Mouse (Mus musculus) embryonic fibroblast, embryonic 13.5 days (primary cell): ENCODE measurements around the gene Vmn1r101. TPM values are rescaled to one million over a fixed set of nuclear protein-coding genes. Genes with fewer than 3 reads are reported as not detected.
"Not testable (repeated sequence)": the region's sequence is repeated elsewhere in the genome, so short reads cannot be mapped to it uniquely, and the experiment has no call there.

Experiments used
- H3K27ac ChIP-seq: 2 replicates; pipeline ENCODE4 v1.5.1; 2012; ENCODE audit warnings: low read length, control low read depth, inconsistent platforms; ENCODE audit not compliant: insufficient read depth
- H3K4me1 ChIP-seq: 2 replicates; pipeline ENCODE4 v1.6.1; 2011; ENCODE audit warnings: low read length; ENCODE audit not compliant: control insufficient read depth, insufficient read depth
- H3K4me3 ChIP-seq: 2 replicates; pipeline ENCODE4 v1.5.1; 2011; ENCODE audit warnings: mild to moderate bottlenecking, control low read depth, low read length; ENCODE audit not compliant: insufficient read depth
- polyA plus RNA-seq: library from polyadenylated mRNA; stranded (reverse); fragments of >200 nt; gene quantifications from 2 replicates; pipeline ENCODE4 v1.2.4, GENCODE M21; 2011; ENCODE audit warnings: low read depth; ENCODE audit not compliant: missing spikeins, insufficient read length

The Vmn1r101 gene
- not detected in 2 replicates for polyA plus RNA-seq

GRCm38 (mm10) chr7:20442493-20442892, at the start of gene Vmn1r101:
Vmn1r101 (minus strand) TSS chr7:20442593.
- H3K4me3 ChIP-seq, H3K27ac ChIP-seq, H3K4me1 ChIP-seq: not testable (repeated sequence)

DNA sequence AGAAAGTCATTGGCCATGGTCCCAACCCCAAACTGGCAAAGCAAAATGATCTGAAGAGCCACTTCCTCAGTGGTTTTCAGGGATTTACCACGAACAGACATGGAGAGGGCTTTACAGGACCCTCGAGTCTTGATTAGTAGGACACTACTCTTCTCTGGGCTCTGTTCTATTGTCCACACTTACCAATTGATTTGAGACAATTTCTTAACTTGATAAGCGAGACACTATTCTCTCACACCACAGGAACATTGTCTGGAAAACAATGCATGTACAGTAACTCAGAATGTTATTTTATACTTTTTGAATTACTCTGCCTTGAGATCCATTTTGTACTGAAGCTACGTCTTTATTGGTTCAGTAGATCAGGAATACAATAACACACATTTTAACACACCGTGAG, 32.4 kb upstream of the Vmn1r101 start, which contains the start of gene Gm10670:
Gene Gm10670 (minus strand): TSS at position 101 of the 400 bp plus-strand sequence.
- not testable (repeated sequence) for H3K4me1 ChIP-seq, H3K4me3 ChIP-seq, H3K27ac ChIP-seq

DNA sequence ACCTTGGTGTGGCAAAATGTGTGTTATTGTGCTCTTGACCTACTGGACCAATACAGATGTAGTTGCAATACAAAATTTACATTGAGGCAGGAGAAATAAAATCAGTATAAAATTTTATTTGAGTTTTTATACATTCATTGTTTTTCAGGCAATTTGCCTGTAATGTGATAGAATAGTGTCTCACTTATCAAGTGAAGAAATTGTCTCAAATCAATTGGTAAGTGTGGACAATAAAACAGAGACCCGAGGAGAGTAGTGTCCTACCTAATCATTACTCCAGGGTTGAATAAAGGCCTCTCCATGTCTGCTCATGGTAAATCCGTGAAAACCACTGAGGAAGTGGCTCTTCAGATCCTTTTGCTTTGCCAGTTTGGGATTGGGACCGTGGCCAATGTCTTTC, 24.8 kb downstream of the Vmn1r101 start, which contains the start of gene Vmn1r100:
Gene Vmn1r100 (plus strand): TSS at position 301 of the 400 bp plus-strand sequence.
- H3K4me1 ChIP-seq, H3K4me3 ChIP-seq, H3K27ac ChIP-seq: not testable (repeated sequence)

Other genes with a start within 250 kb of the Vmn1r101 start
- not detected in 2 replicates for gene Vmn1r95, start 248.9 kb downstream of the Vmn1r101 start, polyA plus RNA-seq
- gene Gm6164, start 237.0 kb downstream of the Vmn1r101 start, polyA plus RNA-seq: not detected in 2 replicates
- gene Gm4498, start 208.8 kb downstream of the Vmn1r101 start, polyA plus RNA-seq: not detected in 2 replicates
- gene Gm5890, start 179.8 kb downstream of the Vmn1r101 start, polyA plus RNA-seq: not detected in 2 replicates
- gene Gm4133, start 108.5 kb downstream of the Vmn1r101 start, polyA plus RNA-seq: not detected in 2 replicates
- not detected in 2 replicates for gene Gm5728, start 67.2 kb downstream of the Vmn1r101 start, polyA plus RNA-seq
- gene Vmn1r100, start 24.7 kb downstream of the Vmn1r101 start, polyA plus RNA-seq: not detected in 2 replicates
- not detected in 2 replicates for gene Gm10670, start 32.3 kb upstream of the Vmn1r101 start, polyA plus RNA-seq
- not detected in 2 replicates for gene Vmn1r103, start 67.9 kb upstream of the Vmn1r101 start, polyA plus RNA-seq
- gene Vmn1r104, start 91.2 kb upstream of the Vmn1r101 start, polyA plus RNA-seq: not detected in 2 replicates
- not detected in 2 replicates for gene Gm5726, start 103.2 kb upstream of the Vmn1r101 start, polyA plus RNA-seq
- not detected in 2 replicates for gene Gm4141, start 133.6 kb upstream of the Vmn1r101 start, polyA plus RNA-seq
- not detected in 2 replicates for gene Gm4513, start 156.4 kb upstream of the Vmn1r101 start, polyA plus RNA-seq
- not detected in 2 replicates for gene Vmn1r107, start 226.3 kb upstream of the Vmn1r101 start, polyA plus RNA-seq